8 mouse cellular contexts compared by ENCODE assay signal in genomic region chr3:87508205-87508901, GRCm38 (mm10). TPM values are rescaled to one million over a fixed set of nuclear protein-coding genes. Genes with fewer than 3 reads are reported as not detected.
A peak's percentile ranks its signal among the peaks of the same experiment; 100 is the strongest.
DNase-seq lines count a peak whose midpoint lies in the region; ATAC-seq and TF ChIP-seq lines count a peak whose summit lies in the region.

No protein-coding gene starts in this region.

- peak; percentile 83 to 92 for DNase-seq in heart, postnatal 14 days
- peak; percentile 92 to 93 for DNase-seq in kidney, postnatal 4 days
- peak; percentile 92 for DNase-seq in stomach, postnatal 0 days (ENCODE audit: low spot score)

- H3K27me3 ChIP-seq in ES-Bruce4 (ENCODE audit: control insufficient read depth, insufficient read depth, low read length, poor library complexity, severe bottlenecking) = no peaks in the 10 kb centered on the region
- H3K27me3 ChIP-seq in forebrain, embryonic 15.5 days = no peaks in the 10 kb centered on the region
- peaks cover 4% of the 10 kb centered on the region; the same call in 1 of the 2 replicates for H3K27me3 ChIP-seq in liver, embryonic 15.5 days
- H3K27me3 ChIP-seq in neural tube, embryonic 12.5 days (replicated peaks) = 0 out of 2 replicates have a peak, but pooled peaks cover 3% of the 10 kb centered on the region
- H3K27me3 ChIP-seq in stomach, postnatal 0 days (ENCODE audit: control insufficient read depth, insufficient read depth, low read length) = no peaks in the 10 kb centered on the region

- H3K4me2 ChIP-seq in forebrain, embryonic 15.5 days (replicated peaks) = peak overlapping the region; percentile 41
- peak overlapping the region; percentile 18; the same call in 1 of the 2 replicates for H3K4me2 ChIP-seq in liver, embryonic 15.5 days
- peak overlapping the region; percentile 52 for H3K4me2 ChIP-seq in neural tube, embryonic 12.5 days (replicated peaks)
- H3K4me2 ChIP-seq in stomach, postnatal 0 days (replicated peaks; ENCODE audit: low read depth) = 0 out of 2 replicates have a peak overlapping the region, but pooled peaks have one; percentile 27

- H3K36me3 ChIP-seq in ES-Bruce4 (ENCODE audit: control insufficient read depth, insufficient read depth, low read length, poor library complexity, severe bottlenecking) = no peaks in the 10 kb centered on the region
- no peaks in the 10 kb centered on the region for H3K36me3 ChIP-seq in forebrain, embryonic 15.5 days
- no peaks in the 10 kb centered on the region for H3K36me3 ChIP-seq in liver, embryonic 15.5 days (replicated peaks)
- no peaks in the 10 kb centered on the region for H3K36me3 ChIP-seq in neural tube, embryonic 12.5 days
- H3K36me3 ChIP-seq in stomach, postnatal 0 days (ENCODE audit: control insufficient read depth, insufficient read depth, low read length) = no peaks in the 10 kb centered on the region

- H3K4me3 ChIP-seq in ES-Bruce4 (ENCODE audit: low read depth, low read length) = no peak overlapping the region
- peak overlapping the region; percentile 16; the same call in 1 of the 2 replicates for H3K4me3 ChIP-seq in forebrain, embryonic 15.5 days
- no peak overlapping the region for H3K4me3 ChIP-seq in liver, embryonic 15.5 days (replicated peaks)
- H3K4me3 ChIP-seq in neural tube, embryonic 12.5 days = no peak overlapping the region
- H3K4me3 ChIP-seq in stomach, postnatal 0 days (ENCODE audit: low read depth, low read length) = no peak overlapping the region

- intact Hi-C loops in heart, postnatal 14 days (cut with DNase I) = loop anchor here (1.0 to 2.0 kb wide), 2 partner anchors 16 to 54 kb away; partner anchors contain the start of gene Etv3

- H3K27ac ChIP-seq in ES-Bruce4 (ENCODE audit: insufficient read depth, low read length) = no peak overlapping the region
- H3K27ac ChIP-seq in forebrain, embryonic 15.5 days (replicated peaks) = no peak overlapping the region
- H3K27ac ChIP-seq in liver, embryonic 15.5 days (replicated peaks) = 0 out of 2 replicates have a peak overlapping the region, but pooled peaks have one; percentile 41
- H3K27ac ChIP-seq in neural tube, embryonic 12.5 days = no peak overlapping the region
- H3K27ac ChIP-seq in stomach, postnatal 0 days (replicated peaks) = peak overlapping the region; percentile 40

- H3K9me3 ChIP-seq in ES-Bruce4 (replicated peaks; ENCODE audit: control insufficient read depth, insufficient read depth, low read length, poor library complexity, severe bottlenecking) = no peaks in the 10 kb centered on the region
- no peaks in the 10 kb centered on the region for H3K9me3 ChIP-seq in forebrain, embryonic 15.5 days
- H3K9me3 ChIP-seq in liver, embryonic 15.5 days (replicated peaks) = no peaks in the 10 kb centered on the region
- no peaks in the 10 kb centered on the region for H3K9me3 ChIP-seq in neural tube, embryonic 12.5 days
- no peaks in the 10 kb centered on the region for H3K9me3 ChIP-seq in stomach, postnatal 0 days (ENCODE audit: control insufficient read depth, low read length)

- TF ChIP-seq CTCF in ES-Bruce4 (IDR thresholded peaks at IDR 0.05; ENCODE audit: low read depth, low read length) = peak; percentile 89
- TF ChIP-seq CTCF in stomach, postnatal 0 days (IDR thresholded peaks at IDR 0.05; ENCODE audit: low read depth) = peak; percentile 99

- peak; percentile 81 for ATAC-seq in cerebellum, adult (ENCODE audit: insufficient number of reproducible peaks, low FRiP score, low TSS enrichment)
- ATAC-seq in forebrain, embryonic 15.5 days (replicated peaks) = peak; percentile 73
- peak; percentile 37; the same call in 1 of the 2 replicates for ATAC-seq in liver, embryonic 15.5 days (ENCODE audit: insufficient read depth)
- ATAC-seq in neural tube, embryonic 12.5 days (ENCODE audit: low FRiP score, low read depth) = peak; percentile 80
- ATAC-seq in stomach, postnatal 0 days (ENCODE audit: low FRiP score, low TSS enrichment) = peak; percentile 89

- TF ChIP-seq EP300 in ES-Bruce4 (IDR thresholded peaks at IDR 0.05; ENCODE audit: insufficient read depth, low read depth, low read length) = no peak
- TF ChIP-seq EP300 in stomach, postnatal 0 days (optimal IDR thresholded peaks at IDR 0.05) = no peak

- no peak for TF ChIP-seq POLR2A in ES-Bruce4 (IDR thresholded peaks at IDR 0.05; ENCODE audit: insufficient read depth, low read length)

- H3K4me1 ChIP-seq in ES-Bruce4 (ENCODE audit: control insufficient read depth, insufficient read depth, low read length) = no peaks in the 10 kb centered on the region
- H3K4me1 ChIP-seq in forebrain, embryonic 15.5 days = peaks cover 5% of the 10 kb centered on the region; the same call in 1 of the 2 replicates
- H3K4me1 ChIP-seq in liver, embryonic 15.5 days (replicated peaks) = peaks cover 25% of the 10 kb centered on the region
- H3K4me1 ChIP-seq in neural tube, embryonic 12.5 days = peaks cover 6% of the 10 kb centered on the region; the same call in 1 of the 2 replicates
- 0 out of 2 replicates have a peak, but pooled peaks cover 4% of the 10 kb centered on the region for H3K4me1 ChIP-seq in stomach, postnatal 0 days (replicated peaks; ENCODE audit: control insufficient read depth, insufficient read depth)

- H3K9ac ChIP-seq in ES-Bruce4 (ENCODE audit: low read depth, poor library complexity, severe bottlenecking) = no peak overlapping the region
- peak overlapping the region; percentile 16; the same call in 1 of the 2 replicates for H3K9ac ChIP-seq in forebrain, embryonic 15.5 days (replicated peaks)
- no peak overlapping the region for H3K9ac ChIP-seq in liver, embryonic 15.5 days
- H3K9ac ChIP-seq in neural tube, embryonic 12.5 days = 0 out of 2 replicates have a peak overlapping the region, but pooled peaks have one; percentile 42
- H3K9ac ChIP-seq in stomach, postnatal 0 days (ENCODE audit: low read length) = peak overlapping the region; percentile 23; the same call in 1 of the 2 replicates

- WGBS in forebrain, embryonic 15.5 days = 21% methylated on average over 17 of the region's 17 CpGs
- WGBS in liver, embryonic 15.5 days (ENCODE audit: insufficient replicate concordance) = 32% methylated on average over 17 of the region's 17 CpGs
- 28% methylated on average over 17 of the region's 17 CpGs for WGBS in neural tube, embryonic 12.5 days
- WGBS in stomach, postnatal 0 days = 30% methylated on average over 17 of the region's 17 CpGs

RNA-seq across cellular contexts. Expression of gene Etv3, which starts 16.9 kb away (rescaled TPM):
- 12.6 and 14.6 TPM in 2 replicates for polyA plus RNA-seq in ES-Bruce4 (2011; ENCODE audit: insufficient read depth, insufficient read length, low read depth, missing spikeins)
- polyA plus RNA-seq in forebrain, embryonic 15.5 days (2015; fragmentation: Nextera tagmentation; extraction: Ambion mirVana) = 11.0 and 11.9 TPM in 2 replicates
- total RNA-seq in heart, postnatal 14 days (2021) = 10 to 100 TPM; 16.7 to 17.0 TPM
- 3.0 and 3.9 TPM in 2 replicates for polyA plus RNA-seq in liver, embryonic 15.5 days (2015; fragmentation: Nextera tagmentation; extraction: Ambion mirVana)
- polyA plus RNA-seq in neural tube, embryonic 12.5 days (2016; fragmentation: Nextera tagmentation; extraction: Ambion mirVana) = 13.7 and 14.5 TPM in 2 replicates
- polyA plus RNA-seq in stomach, postnatal 0 days (2015; fragmentation: Nextera tagmentation; extraction: Ambion mirVana) = 11.8 and 13.6 TPM in 2 replicates

Comparison
In these comparisons a context has a peak if more than half of its experiments do, and no peak if none do; other contexts are left out.
1. H3K27ac ChIP-seq: peak in liver, embryonic 15.5 days (single experiment) and stomach, postnatal 0 days (single experiment); none in ES-Bruce4 (single experiment), forebrain, embryonic 15.5 days (single experiment) and neural tube, embryonic 12.5 days (single experiment).
2. H3K9ac ChIP-seq: peak in forebrain, embryonic 15.5 days (single experiment), neural tube, embryonic 12.5 days (single experiment) and stomach, postnatal 0 days (single experiment); none in ES-Bruce4 (single experiment) and liver, embryonic 15.5 days (single experiment).
3. ATAC-seq: peak in every context shown above with its lines; median percentile 89 in stomach, postnatal 0 days; 81 in cerebellum, adult; 80 in neural tube, embryonic 12.5 days; 73 in forebrain, embryonic 15.5 days; 37 in liver, embryonic 15.5 days.
4. Peak in every context shown above with its lines, with median percentiles within 50 percentile points of each other: H3K4me2 ChIP-seq and DNase-seq.